Mouse (Mus musculus) ovary, postnatal 10 days (tissue): Measurements from ENCODE around the gene Mob4.
"Not testable (repeated sequence)": the region's sequence is repeated elsewhere in the genome, so short reads cannot be mapped to it uniquely, and the experiment has no call there.

Source experiments
- DNase-seq: peaks from one replicate; pipeline ENCODE4 v3.0.0; 2022; ENCODE audit warnings: low spot score

Mob4 gene

GRCm38 (mm10) chr1:55130943-55131401 lies at the start of gene Mob4:
Mob4 (plus strand) TSS chr1:55131231.
- DNase-seq: peak; percentile 94

- DNase-seq: no peak
Observed at GRCm38 (mm10) chr1:55082106-55082505, 48.9 kb upstream of the Mob4 start.

GRCm38 (mm10) chr1:55085781-55086366 lies 45.2 kb upstream of the Mob4 start:
- DNase-seq: no peak

GRCm38 (mm10) chr1:55086868-55087400 lies 44.1 kb upstream of the Mob4 start:
- no peak for DNase-seq

GRCm38 (mm10) chr1:55087401-55087904 lies 43.6 kb upstream of the Mob4 start:
- DNase-seq: peak; percentile 49

GRCm38 (mm10) chr1:55087932-55088610 lies 43.0 kb upstream of the Mob4 start, which contains the start of the genes Hspe1 and Hspd1:
Hspe1 (plus strand) TSS chr1:55088132.
Hspd1 (minus strand) TSS chr1:55088243.
- peak; percentile 95 for DNase-seq

GRCm38 (mm10) chr1:55088611-55089497 lies 42.2 kb upstream of the Mob4 start:
- DNase-seq: no peak

GRCm38 (mm10) chr1:55089498-55090064 lies 41.5 kb upstream of the Mob4 start:
- no peak for DNase-seq

- no peak for DNase-seq
Observed at GRCm38 (mm10) chr1:55092056-55092455, 39.0 kb upstream of the Mob4 start.

- DNase-seq: no peak
Observed at GRCm38 (mm10) chr1:55092469-55092868, 38.6 kb upstream of the Mob4 start.

GRCm38 (mm10) chr1:55106919-55107585 lies 24.0 kb upstream of the Mob4 start:
- DNase-seq: no peak

- DNase-seq: no peak
Observed at GRCm38 (mm10) chr1:55107644-55108043, 23.4 kb upstream of the Mob4 start.

GRCm38 (mm10) chr1:55108473-55108872 lies 22.6 kb upstream of the Mob4 start:
- DNase-seq: no peak

- no peak for DNase-seq
Observed at GRCm38 (mm10) chr1:55109066-55109766, 21.8 kb upstream of the Mob4 start.

GRCm38 (mm10) chr1:55123046-55123445 lies 8.0 kb upstream of the Mob4 start:
- DNase-seq: no peak

GRCm38 (mm10) chr1:55123561-55123960 lies 7.5 kb upstream of the Mob4 start:
- DNase-seq: no peak

GRCm38 (mm10) chr1:55124136-55124535 lies 6.9 kb upstream of the Mob4 start:
- not testable (repeated sequence) for DNase-seq

GRCm38 (mm10) chr1:55129716-55130115 lies 1.3 kb upstream of the Mob4 start:
- no peak for DNase-seq

- DNase-seq: no peak
Observed at GRCm38 (mm10) chr1:55130190-55130916, 678 bp upstream of the Mob4 start.
